Mouse (Mus musculus) spleen, postnatal 4 days (tissue): ENCODE data around the gene Crim1.

ENCODE experiments used
- DNase-seq, 2 experiments: peaks; one replicate each; pipeline ENCODE4 v3.0.0; 2022; ENCODE audit warnings: low spot score in 2 of 2

The Crim1 gene

DNA sequence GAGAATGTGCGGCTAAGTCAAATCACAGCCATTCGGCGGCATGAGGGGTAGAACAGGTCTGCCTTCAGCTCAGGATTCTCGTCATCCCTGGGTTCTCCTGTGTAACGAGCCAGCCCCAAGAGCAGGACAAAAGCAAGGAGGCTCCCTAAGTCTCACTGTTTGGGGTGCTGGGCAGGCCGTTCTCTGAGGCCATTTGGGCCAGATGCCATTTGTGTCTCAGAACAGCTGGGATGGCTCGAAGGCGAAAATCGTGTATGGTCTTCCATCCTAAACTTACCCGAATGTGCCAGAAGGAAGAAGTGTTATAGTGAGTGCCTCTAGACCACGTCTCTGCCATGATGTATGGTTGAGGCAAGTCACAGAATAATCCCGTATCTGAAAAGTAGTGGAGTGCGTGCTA, 86.0 kb downstream of the Crim1 start:
- DNase-seq, result no peak

DNA sequence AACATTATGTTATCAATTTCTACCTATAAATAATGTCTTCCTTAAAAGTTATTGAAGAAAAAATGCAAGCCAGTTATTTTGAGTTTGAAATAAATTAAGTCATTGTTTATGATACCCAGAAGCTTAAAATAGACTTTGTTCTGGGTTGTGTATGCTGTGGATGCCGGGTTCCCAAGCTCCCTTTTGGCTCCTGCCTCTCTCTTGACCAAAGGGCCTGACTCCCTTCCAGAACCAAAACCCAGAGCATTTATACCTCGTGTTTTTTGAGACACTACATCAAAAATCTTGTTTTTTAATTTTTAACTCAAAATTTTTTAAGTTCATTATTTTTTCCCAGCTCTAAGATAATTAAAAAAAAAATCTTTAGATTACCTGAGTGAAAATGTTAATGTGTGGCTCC, 87.3 kb downstream of the Crim1 start:
- no peak for DNase-seq

DNA sequence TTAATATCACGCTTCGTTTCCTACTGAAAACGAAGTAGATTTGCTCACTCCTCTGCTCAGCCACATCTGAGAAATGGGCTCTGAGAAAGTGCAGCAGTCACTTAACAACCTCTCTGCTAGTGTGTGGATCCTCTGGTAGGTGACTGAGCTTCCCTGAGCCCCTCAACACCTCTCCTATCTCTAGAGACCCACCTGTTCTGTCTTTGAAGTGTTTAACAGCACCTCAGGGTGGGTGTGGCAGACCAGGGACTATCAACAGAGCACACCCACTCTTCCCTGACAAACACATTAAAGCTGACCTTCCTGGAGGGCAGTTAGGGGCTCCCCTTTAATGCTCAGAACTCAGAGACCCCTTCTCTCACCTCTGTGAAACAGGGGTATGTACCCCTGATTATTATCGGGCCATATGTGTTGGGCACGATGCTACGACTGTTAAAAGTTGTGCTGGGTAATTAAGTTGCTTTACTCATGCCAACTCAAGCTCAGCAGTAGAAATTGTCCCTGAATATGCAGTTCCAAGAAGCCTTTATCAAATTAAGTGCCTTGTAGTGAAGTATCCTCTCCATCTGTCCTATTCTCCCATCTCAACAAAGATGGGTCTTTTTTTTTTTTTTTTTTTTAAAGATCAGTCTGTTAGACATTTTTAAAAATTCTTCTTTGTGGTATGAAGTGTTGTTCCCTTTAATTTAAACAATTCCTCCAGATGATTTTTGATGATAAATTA, 90.3 kb downstream of the Crim1 start:
- no peak for DNase-seq

DNA sequence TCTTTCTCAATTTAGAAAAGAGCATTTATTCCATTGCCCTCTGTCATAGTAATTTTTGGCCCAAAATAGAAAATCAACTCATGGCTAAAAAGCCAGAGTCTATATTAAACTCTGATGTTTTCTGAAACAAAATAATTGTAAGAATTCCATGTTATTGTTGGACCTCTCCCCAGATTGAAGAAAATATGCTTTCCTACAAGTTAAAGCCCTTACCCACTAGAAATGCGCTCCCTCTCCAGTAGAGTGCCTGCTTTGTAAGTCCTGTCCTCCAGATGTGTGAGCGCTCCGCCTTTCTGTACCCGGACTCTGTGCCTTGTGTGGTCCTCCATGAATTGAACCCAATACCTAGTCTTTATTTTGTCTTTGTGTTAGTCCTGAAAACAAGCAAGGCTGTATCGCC, 91.0 kb downstream of the Crim1 start:
- no peak for DNase-seq

GRCm38 (mm10) chr17:78292301-78292700, 92.3 kb downstream of the Crim1 start:
- no peak for DNase-seq

GRCm38 (mm10) chr17:78292827-78293488, 92.9 kb downstream of the Crim1 start:
- DNase-seq, result no peak

GRCm38 (mm10) chr17:78295979-78296378, 95.9 kb downstream of the Crim1 start:
- no peak for DNase-seq

DNA sequence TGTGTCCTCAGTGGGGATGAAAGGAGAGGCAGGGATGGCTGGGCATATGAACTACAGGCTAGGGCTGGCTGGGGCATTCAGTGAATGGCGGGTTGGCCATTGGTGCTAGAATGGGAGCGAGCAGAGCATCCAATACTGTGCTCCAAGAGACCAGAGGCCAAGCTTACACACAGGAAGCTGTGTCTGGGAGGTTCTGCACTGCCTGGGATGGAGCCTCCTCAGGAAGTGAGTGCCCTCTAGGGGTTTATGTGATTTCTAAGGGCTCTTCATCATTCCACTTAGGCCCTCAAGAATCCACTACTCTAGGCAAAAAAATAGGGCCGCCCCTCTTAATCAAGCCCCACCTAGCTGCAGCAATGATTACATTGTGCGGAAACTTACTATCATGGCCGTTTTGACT, 98.1 kb downstream of the Crim1 start:
- DNase-seq, result no peak

DNA sequence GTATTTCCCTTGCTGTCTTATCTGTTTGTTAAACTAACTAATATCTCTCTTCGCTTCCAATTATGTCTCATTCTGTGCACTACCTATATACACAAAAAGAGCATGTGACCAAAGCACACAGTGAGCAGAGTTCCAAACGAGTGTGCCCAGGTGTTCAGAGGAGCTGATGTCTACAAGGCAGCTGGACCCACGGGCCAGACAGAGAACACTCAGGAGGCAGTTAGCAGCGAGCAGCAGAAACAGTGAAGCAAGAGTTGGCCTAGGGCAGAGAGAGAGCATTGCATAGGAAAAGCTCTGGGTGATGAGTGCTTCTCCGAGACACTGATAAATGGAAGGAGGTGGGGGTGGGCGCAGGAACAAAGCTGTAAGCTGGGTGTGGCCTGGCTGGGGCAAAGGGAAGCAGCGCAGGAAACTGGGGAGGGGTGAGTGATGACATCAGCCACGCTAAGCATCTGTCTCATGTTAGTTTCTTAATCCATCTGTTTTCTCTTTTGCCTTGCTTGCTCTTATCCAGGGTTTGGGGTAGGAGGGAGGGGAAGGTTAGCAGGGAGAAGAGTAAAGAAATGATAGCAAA, 99.0 kb downstream of the Crim1 start:
- no peak for DNase-seq

- no peak for DNase-seq
Observed at GRCm38 (mm10) chr17:78303053-78303452, 103.0 kb downstream of the Crim1 start.

GRCm38 (mm10) chr17:78304059-78304458, 104.0 kb downstream of the Crim1 start:
- DNase-seq, result no peak

DNA sequence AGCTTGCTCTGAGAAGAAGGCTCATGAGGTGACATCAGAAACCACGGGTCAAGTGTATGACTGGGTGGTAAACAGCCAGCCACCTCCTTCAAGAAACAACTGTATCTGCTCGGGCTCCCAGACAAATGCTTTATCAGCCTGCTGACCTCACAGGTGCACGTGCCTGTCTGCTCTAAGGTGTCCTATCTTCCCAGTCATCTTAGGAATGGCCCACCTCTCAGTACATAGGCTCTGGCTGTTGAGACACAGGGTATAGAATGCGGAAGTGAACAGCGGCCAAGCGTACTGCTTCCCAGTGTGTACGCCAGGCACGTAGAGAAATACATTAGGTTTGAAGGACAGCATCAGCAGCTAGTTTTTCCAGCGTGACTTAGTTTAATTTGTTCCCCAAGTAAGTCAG, 106.4 kb downstream of the Crim1 start:
- no peak for DNase-seq

DNA sequence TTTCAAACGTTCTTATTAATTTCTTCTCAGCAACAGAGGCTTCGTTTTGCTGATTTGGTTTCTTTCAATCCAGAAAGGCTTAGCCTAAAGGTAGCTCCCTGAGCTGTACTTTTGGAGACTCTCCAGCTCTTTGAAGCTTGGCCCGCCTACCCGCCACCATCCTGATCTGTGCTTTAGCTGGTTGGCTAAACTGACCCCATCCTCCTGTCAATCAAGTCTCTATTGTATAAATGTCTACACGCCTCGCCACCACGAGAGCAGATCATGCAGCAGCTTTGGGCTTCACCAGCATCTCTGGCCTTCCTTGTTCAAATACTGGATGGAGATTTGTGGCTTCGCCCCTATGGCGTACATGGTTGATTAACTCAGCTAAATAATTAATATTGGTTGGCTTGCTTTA, 108.2 kb downstream of the Crim1 start:
- DNase-seq, result no peak

GRCm38 (mm10) chr17:78313006-78313405, 113.0 kb downstream of the Crim1 start:
- no peak for DNase-seq

GRCm38 (mm10) chr17:78313612-78314011, 113.6 kb downstream of the Crim1 start:
- DNase-seq, result no peak

DNA sequence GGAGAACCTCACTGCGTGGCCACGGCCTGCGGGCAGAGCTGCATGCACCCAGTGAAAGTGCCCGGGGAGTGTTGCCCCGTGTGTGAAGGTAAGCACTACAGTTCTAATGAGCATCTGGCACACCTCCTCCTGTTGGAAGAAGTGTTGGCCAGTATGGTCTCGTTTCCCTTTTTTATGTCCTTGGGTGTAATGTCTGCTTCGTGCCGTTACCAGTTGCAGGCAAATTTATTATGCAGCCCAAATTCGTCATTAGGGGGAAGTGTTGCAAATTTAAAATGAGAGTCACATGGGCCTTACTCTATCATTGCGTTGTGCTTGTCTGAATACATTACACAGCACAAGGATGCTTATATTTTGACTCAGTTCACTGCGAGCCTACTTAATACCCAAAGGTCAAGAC, 115.6 kb downstream of the Crim1 start:
- DNase-seq, result no peak

GRCm38 (mm10) chr17:78317381-78317780, 117.3 kb downstream of the Crim1 start:
- DNase-seq, result no peak

DNA sequence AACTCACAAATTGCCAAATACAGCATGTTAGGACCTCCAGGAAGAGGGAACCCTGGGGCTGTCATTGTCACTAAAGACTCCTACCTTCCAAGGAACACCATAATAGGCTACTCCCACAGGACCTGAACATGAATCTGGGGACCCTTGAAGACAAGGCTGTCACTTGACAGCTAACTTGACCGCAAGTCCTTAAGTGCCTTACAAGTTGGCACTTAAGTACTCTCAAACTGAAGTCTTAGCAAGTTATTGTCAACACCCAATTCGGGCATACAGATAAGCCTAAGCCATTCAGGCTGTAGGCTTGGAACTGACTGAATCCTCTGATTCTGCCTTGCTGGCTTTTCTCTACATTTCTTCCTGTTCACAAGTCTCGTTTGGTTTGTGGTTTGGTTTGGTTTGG, 118.8 kb downstream of the Crim1 start:
- no peak for DNase-seq

DNA sequence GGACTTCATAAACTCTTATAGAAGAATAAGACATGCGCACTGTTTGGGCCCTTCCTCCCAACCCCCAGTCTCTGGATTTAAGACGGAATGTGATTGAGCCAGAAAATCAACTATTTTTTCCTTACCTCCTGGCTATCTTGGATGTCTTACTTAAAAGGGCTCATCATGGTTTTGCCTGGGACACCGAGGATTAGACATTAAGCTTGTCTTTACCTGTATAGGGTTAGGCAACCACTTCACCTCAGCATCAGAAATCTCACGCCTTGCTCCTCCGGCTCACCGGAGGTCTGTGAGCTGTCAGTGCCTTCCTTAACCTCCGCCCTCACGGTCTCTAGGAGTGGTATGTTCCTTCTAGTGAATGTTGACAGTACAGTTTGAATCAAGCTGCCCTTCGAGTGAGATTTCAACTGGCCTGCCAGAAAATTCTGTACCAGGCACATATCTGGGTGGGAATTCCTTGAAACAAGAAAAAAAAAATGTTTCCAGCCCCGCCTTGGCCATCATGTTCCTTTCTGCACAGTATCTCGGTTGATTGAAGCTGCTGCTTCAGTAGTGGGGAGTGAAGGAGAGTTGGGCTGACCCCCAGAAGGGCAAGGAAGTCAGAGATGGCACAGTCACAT, 121.3 kb downstream of the Crim1 start:
- no peak for DNase-seq

DNA sequence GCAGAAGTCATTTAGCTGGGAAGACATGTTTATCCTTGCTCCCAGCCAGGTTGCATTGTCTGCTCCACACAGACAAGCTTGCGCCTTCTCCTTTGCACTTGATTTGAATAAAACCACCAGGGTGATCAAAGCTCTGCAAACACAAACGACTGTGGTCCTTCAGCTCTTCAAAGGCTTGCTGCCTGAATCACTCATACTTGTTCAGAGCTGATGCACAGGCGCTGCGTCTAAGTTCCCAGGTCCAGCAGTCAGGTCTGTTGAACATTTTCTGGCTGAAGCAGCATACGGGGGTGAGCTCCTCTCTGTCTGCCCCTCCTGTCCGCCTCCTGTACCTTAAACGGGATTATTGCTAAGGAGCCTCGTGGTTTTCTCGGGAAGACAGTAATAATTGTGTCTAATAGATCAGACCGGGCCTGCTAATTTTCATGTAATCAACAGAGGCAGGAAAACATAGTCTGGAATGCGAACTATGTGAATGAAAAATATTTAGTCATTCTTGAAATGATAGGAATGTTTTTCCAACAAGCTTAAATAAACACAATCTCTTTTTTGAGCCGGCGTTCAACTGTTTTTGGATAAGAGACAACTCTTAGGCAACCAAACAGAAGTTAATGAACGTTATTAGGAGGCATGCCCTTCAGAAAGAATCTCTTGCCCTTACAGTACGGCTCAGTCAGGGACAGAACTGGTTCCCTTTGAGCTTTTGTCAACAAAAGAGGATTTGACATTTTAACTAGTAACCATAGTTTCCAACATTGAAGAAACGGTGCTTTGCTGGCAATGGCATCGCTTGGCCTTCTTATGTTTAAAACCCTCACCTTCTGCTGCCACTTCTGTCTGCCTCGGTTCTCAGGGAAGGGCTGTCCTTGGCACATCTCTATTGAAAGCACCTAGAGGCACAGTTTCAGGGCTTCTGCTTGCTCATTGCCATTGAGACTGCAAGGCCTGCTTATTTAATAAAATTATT, 122.6 kb downstream of the Crim1 start:
- DNase-seq, result no peak

DNA sequence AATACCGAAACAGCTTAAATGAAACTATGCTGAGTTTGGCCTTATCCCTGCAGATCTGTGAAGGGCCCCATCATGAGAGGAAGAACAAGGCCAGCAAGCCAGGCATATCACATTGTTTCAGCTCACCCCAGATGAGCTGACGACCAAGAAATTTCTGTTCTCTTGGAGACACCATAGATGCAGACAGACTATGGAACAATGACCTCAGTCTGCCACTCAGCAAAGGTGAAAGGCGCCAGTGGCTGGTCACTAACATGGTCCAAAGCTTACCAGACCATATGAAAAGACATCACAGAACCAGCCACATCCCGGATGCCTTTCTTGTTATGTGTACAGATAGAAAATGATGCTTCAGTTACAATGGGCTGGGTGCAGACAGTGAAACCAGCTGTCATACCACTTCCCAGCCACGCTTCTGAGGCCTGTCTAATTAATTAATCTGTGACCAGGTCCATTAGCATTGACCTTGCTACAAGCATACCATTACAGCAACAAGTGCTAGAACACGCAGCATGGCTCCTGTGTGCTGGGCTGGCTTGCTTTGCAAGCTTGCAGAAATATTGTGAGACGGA, 125.8 kb downstream of the Crim1 start:
- DNase-seq, result no peak
